Mouse (Mus musculus) kidney, adult 2 months (tissue): Measurements from ENCODE around the gene Nans.

Experiments
- CTCF ChIP-seq: fragments of 200-500 bp; conservative IDR thresholded peaks from 2 replicates; pipeline ENCODE4 v1.5.1; 2011; ENCODE audit warnings: low read depth, mild to moderate bottlenecking, control low read depth, low read length, moderate library complexity, mixed read lengths; ENCODE audit not compliant: insufficient read depth, insufficient read length
- POLR2A ChIP-seq: fragments of 200-500 bp; IDR thresholded peaks from one replicate; pipeline ENCODE4 v1.6.1; 2011; ENCODE audit warnings: low read depth, low read length, control low read depth

DNA sequence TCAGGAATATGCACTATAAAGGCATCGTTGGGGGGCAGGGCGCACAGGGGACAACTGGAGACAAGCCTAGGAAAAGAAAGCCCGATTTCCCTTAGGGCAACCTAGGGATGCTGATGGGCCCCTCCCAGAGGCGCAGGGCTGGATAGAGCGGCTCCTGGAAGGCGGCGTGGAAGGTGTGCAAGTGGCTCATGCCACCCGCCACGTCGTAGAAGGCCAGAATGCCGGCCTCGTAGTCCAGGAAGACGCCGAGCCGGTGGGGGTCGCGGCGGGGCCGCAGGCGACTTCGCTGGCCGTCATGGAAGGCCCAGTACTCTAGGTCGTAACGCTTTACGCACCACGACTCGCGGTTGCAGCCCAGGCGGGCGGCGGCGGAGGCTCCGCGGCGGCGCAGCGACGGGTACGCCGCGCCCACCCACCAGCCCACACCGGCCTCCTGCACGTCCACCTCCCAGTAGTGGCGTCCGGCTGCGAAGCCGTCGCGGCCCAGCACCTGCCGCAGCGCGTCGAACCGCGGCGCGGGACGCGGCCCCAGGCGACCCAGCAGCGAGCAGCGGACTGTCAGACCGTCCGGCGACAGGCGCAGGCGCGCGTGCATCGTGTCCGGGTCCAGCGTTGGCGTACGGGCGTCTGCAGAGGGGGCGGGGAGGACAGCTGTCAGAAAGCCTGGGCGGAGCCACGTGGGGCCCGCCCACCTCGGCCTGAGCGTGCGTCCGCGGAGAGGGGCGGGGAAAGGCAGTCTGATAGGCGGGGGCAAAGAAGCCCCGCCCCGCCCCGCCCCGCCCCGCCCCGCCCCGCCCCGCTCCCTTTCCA, 18.0 kb downstream of the Nans start:
- TF ChIP-seq CTCF (no peak), POLR2A (peak; percentile 43)
